Mouse (Mus musculus) liver, postnatal 0 days (tissue): ENCODE data around the gene Unc79. TPM values are rescaled to one million over a fixed set of nuclear protein-coding genes. Genes with fewer than 3 reads are reported as not detected.

Experiments used
- ATAC-seq: fragments of 200-750 bp; cut with Nextera tagmentation; 2 replicates; pipeline ENCODE4 v1.8.0; 2017; ENCODE audit warnings: mild to moderate bottlenecking, moderate library complexity
- DNase-seq: peaks from one replicate; pipeline ENCODE4 v3.0.0-alpha.2; 2016
- H3K27ac ChIP-seq: fragments of 300-500 bp; sonication (generic); 2 replicates; pipeline ENCODE4 v1.5.1; 2014; ENCODE audit warnings: antibody characterized with exemption, moderate library complexity, mild to moderate bottlenecking, low read depth
- H3K27me3 ChIP-seq: fragments of 300-500 bp; sonication (generic); 2 replicates; pipeline ENCODE4 v1.6.1; 2014; ENCODE audit warnings: low read length, control low read depth, mixed read lengths; ENCODE audit not compliant: insufficient read depth
- H3K36me3 ChIP-seq: fragments of 300-500 bp; sonication (generic); replicated peaks from 2 replicates; pipeline ENCODE4 v1.6.1; 2014; ENCODE audit warnings: mild to moderate bottlenecking, control low read depth, low read length, moderate library complexity, mixed read lengths; ENCODE audit not compliant: insufficient read depth
- H3K4me1 ChIP-seq: fragments of 300-500 bp; sonication (generic); 2 replicates; pipeline ENCODE4 v1.6.1; 2014; ENCODE audit warnings: antibody characterized with exemption, mild to moderate bottlenecking, control low read depth; ENCODE audit not compliant: insufficient read depth
- H3K4me2 ChIP-seq: fragments of 300-500 bp; sonication (generic); 2 replicates; pipeline ENCODE4 v1.6.1; 2014; ENCODE audit warnings: low read depth, mild to moderate bottlenecking, low read length, moderate library complexity, mixed read lengths
- H3K4me3 ChIP-seq: fragments of 300-500 bp; sonication (generic); 2 replicates; pipeline ENCODE4 v1.5.1; 2014; ENCODE audit warnings: low read depth, low read length
- H3K9ac ChIP-seq: fragments of 300-500 bp; sonication (generic); replicated peaks from 2 replicates; pipeline ENCODE4 v1.6.1; 2014; ENCODE audit warnings: mild to moderate bottlenecking, moderate library complexity
- H3K9me3 ChIP-seq: fragments of 300-500 bp; sonication (generic); 2 replicates; pipeline ENCODE4 v1.6.1; 2016; ENCODE audit warnings: mild to moderate bottlenecking, control low read depth, low read length, mixed read lengths
- CTCF ChIP-seq: sonication (generic); IDR thresholded peaks from 2 replicates; pipeline ENCODE4 v1.5.1; 2016; ENCODE audit warnings: antibody characterized with exemption, low read depth
- EP300 ChIP-seq: IDR thresholded peaks from 2 replicates; pipeline ENCODE4 v1.6.1; 2016; ENCODE audit warnings: antibody characterized with exemption, low read depth, mild to moderate bottlenecking
- WGBS: fragments of 180-500 bp; shearing (Covaris S2); extraction: QIAGEN DNeasy Blood & Tissue Kit; methylation state at CpG from one replicate; pipeline ENCODE4 v1.1.7; 2014; ENCODE audit not compliant: insufficient replicate concordance; 5-methylcytosine and 5-hydroxymethylcytosine counted together
- polyA plus RNA-seq: library from polyadenylated mRNA; unstranded; fragments of >200 nt; fragmentation: Nextera tagmentation; extraction: Ambion mirVana; gene quantifications from 2 replicates; pipeline ENCODE4 v1.2.1, GENCODE M21; 2015

Unc79 gene
- 0.01 TPM in 2 replicates for polyA plus RNA-seq

- ATAC-seq (peak; percentile 53), DNase-seq (peak; percentile 41)
- H3K27ac ChIP-seq, result no peak within 1 kb of the TSS
- H3K4me3 ChIP-seq, result peak within 1 kb of the TSS; percentile 49
- no peak within 1 kb of the TSS for H3K9ac ChIP-seq
- peak within 1 kb of the TSS; percentile 79 for H3K4me2 ChIP-seq
- H3K4me1 ChIP-seq, result peaks cover 9% of the 10 kb centered on the region; the same call in 1 of the 2 replicates
- peaks cover 19% of the 10 kb centered on the region; the same call in 1 of the 2 replicates for H3K27me3 ChIP-seq
- no peaks in the 10 kb centered on the region for H3K9me3 ChIP-seq
- WGBS, result 1% methylated on average over 46 of the region's 48 CpGs
- H3K36me3 ChIP-seq, result no peaks in the 10 kb centered on the region
- no peak for TF ChIP-seq CTCF
- TF ChIP-seq EP300, result no peak
Measured at GRCm38 (mm10) chr12:102948778-102949394, at the start of gene Unc79. Unc79 (plus strand) TSS chr12:102948859.

- no peak within 1 kb of the TSS for H3K4me3 ChIP-seq
- DNase-seq, result no peak
- H3K9ac ChIP-seq, result no peak within 1 kb of the TSS
- no peak within 1 kb of the TSS for H3K27ac ChIP-seq
- WGBS, result 92% methylated on average over 17 of the region's 17 CpGs
- H3K27me3 ChIP-seq, result no peaks in the 10 kb centered on the region
- no peaks in the 10 kb centered on the region for H3K9me3 ChIP-seq
- H3K4me1 ChIP-seq, result no peaks in the 10 kb centered on the region
- no peak for ATAC-seq
- TF ChIP-seq EP300 (no peak), CTCF (no peak)
- H3K36me3 ChIP-seq, result no peaks in the 10 kb centered on the region
- no peak within 1 kb of the TSS for H3K4me2 ChIP-seq
Measured at GRCm38 (mm10) chr12:102899091-102899490, 49.6 kb upstream of the Unc79 start, which contains the start of gene Cox8c. Cox8c (plus strand) TSS chr12:102899316.

GRCm38 (mm10) chr12:102908191-102908590, 40.5 kb upstream of the Unc79 start:
- Histone ChIP-seq H3K27me3 (no peaks in the 10 kb centered on the region), H3K36me3 (no peaks in the 10 kb centered on the region), H3K9ac (no peak overlapping the region), H3K4me2 (no peak overlapping the region), H3K27ac (no peak overlapping the region), H3K4me3 (no peak overlapping the region), H3K9me3 (no peaks in the 10 kb centered on the region), H3K4me1 (no peaks in the 10 kb centered on the region)
- DNase-seq, result no peak
- TF ChIP-seq EP300 (no peak), CTCF (no peak)
- no peak for ATAC-seq
- 42% methylated on average over 3 of the region's 3 CpGs for WGBS

- DNase-seq (no peak), ATAC-seq (no peak)
- H3K27ac ChIP-seq, result no peak overlapping the region
- H3K4me2 ChIP-seq, result no peak overlapping the region
- H3K27me3 ChIP-seq, result no peaks in the 10 kb centered on the region
- TF ChIP-seq CTCF (no peak), EP300 (no peak)
- no peaks in the 10 kb centered on the region for H3K4me1 ChIP-seq
- H3K9me3 ChIP-seq, result no peaks in the 10 kb centered on the region
- H3K36me3 ChIP-seq, result no peaks in the 10 kb centered on the region
- no peak overlapping the region for H3K4me3 ChIP-seq
- WGBS, result 52% methylated on average over 2 of the region's 2 CpGs
- H3K9ac ChIP-seq, result no peak overlapping the region
Measured at GRCm38 (mm10) chr12:102916073-102916472, 32.6 kb upstream of the Unc79 start.

- DNase-seq, result no peak
- no peaks in the 10 kb centered on the region for H3K36me3 ChIP-seq
- H3K27me3 ChIP-seq, result no peaks in the 10 kb centered on the region
- TF ChIP-seq CTCF (no peak), EP300 (no peak)
- H3K4me3 ChIP-seq, result no peak overlapping the region
- H3K9me3 ChIP-seq, result no peaks in the 10 kb centered on the region
- 51% methylated on average over 4 of the region's 4 CpGs for WGBS
- no peak overlapping the region for H3K4me2 ChIP-seq
- no peak overlapping the region for H3K27ac ChIP-seq
- H3K4me1 ChIP-seq, result no peaks in the 10 kb centered on the region
- H3K9ac ChIP-seq, result no peak overlapping the region
- ATAC-seq, result no peak
Measured at GRCm38 (mm10) chr12:102929764-102930163, 18.9 kb upstream of the Unc79 start.

GRCm38 (mm10) chr12:102930335-102930734, 18.3 kb upstream of the Unc79 start:
- ATAC-seq, result no peak
- no peak overlapping the region for H3K27ac ChIP-seq
- TF ChIP-seq EP300, result no peak
- no peak for TF ChIP-seq CTCF
- H3K9me3 ChIP-seq, result no peaks in the 10 kb centered on the region
- no peaks in the 10 kb centered on the region for H3K36me3 ChIP-seq
- no peak overlapping the region for H3K9ac ChIP-seq
- no peaks in the 10 kb centered on the region for H3K27me3 ChIP-seq
- H3K4me1 ChIP-seq, result no peaks in the 10 kb centered on the region
- H3K4me2 ChIP-seq, result no peak overlapping the region
- 60% methylated on average over 1 of the region's 1 CpGs for WGBS
- no peak overlapping the region for H3K4me3 ChIP-seq
- DNase-seq, result no peak
